Mouse (Mus musculus): ENCODE data around the gene Adora2b.

DNA sequence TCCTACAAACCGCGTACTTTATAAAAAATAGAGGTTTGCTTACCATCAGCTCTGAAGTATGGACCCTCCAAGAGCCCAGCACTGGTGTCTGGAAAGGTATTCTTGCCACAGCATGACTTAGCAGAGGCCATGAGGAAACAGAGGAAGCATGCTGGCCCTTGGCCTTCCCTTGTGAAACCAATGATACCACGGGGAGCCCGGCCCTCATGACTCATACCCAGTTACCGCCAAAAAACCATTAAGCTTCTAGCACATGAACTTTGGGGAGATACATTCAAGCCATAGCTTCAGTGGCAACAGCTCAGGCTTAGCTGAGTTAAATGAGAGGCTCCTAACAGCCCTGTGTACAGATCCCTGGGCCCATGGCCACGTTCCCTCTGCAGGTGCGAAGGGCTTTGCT lies 24.8 kb upstream of the Adora2b start:
- TF ChIP-seq POLR2A (IDR thresholded peaks at IDR 0.05; ENCODE audit: extremely low read depth, insufficient read depth, low read length) (no peak), CTCF (IDR thresholded peaks at IDR 0.05; ENCODE audit: low read depth, low read length) (no peak)
